Mouse (Mus musculus) limb, embryonic 13.5 days (tissue): ENCODE data around the gene Rflna. TPM values are rescaled to one million over a fixed set of nuclear protein-coding genes. Genes with fewer than 3 reads are reported as not detected.
A peak's percentile ranks its signal among the peaks of the same experiment; 100 is the strongest.

Experiments used
- ATAC-seq: fragments of 200-750 bp; cut with Nextera tagmentation; 2 replicates; pipeline ENCODE4 v1.8.0; 2017; ENCODE audit warnings: low read depth, moderate number of reproducible peaks, moderate TSS enrichment; ENCODE audit not compliant: low FRiP score
- H3K27ac ChIP-seq: fragments of 300-500 bp; sonication (generic); 2 replicates; pipeline ENCODE4 v1.5.1; 2015; ENCODE audit warnings: inconsistent platforms, mild to moderate bottlenecking, moderate library complexity
- H3K27me3 ChIP-seq: fragments of 300-500 bp; sonication (generic); 2 replicates; pipeline ENCODE4 v1.6.1; 2015; ENCODE audit warnings: mild to moderate bottlenecking, inconsistent platforms
- H3K36me3 ChIP-seq: fragments of 300-500 bp; sonication (generic); 2 replicates; pipeline ENCODE4 v1.6.1; 2015; ENCODE audit warnings: inconsistent platforms, mild to moderate bottlenecking, moderate library complexity
- H3K4me1 ChIP-seq: fragments of 300-500 bp; sonication (generic); 2 replicates; pipeline ENCODE4 v1.6.1; 2015; ENCODE audit warnings: inconsistent platforms
- H3K4me2 ChIP-seq: fragments of 300-500 bp; sonication (generic); replicated peaks from 2 replicates; pipeline ENCODE4 v1.6.1; 2015; ENCODE audit warnings: inconsistent platforms, mild to moderate bottlenecking, moderate library complexity
- H3K4me3 ChIP-seq: fragments of 300-500 bp; sonication (generic); 2 replicates; pipeline ENCODE4 v1.5.1; 2015; ENCODE audit warnings: moderate library complexity, mild to moderate bottlenecking, inconsistent platforms
- H3K9ac ChIP-seq: fragments of 300-500 bp; sonication (generic); 2 replicates; pipeline ENCODE4 v1.6.1; 2015; ENCODE audit warnings: mild to moderate bottlenecking, inconsistent platforms
- H3K9me3 ChIP-seq: fragments of 300-500 bp; sonication (generic); 2 replicates; pipeline ENCODE4 v1.6.1; 2016; ENCODE audit warnings: inconsistent platforms
- WGBS: fragments of 180-500 bp; shearing (Covaris S2); methylation state at CpG from one replicate; pipeline ENCODE4 v1.1.7; 2015; 5-methylcytosine and 5-hydroxymethylcytosine counted together
- polyA plus RNA-seq: library from polyadenylated mRNA; unstranded; fragments of >200 nt; fragmentation: Nextera tagmentation; extraction: Ambion mirVana; gene quantifications from 2 replicates; pipeline ENCODE4 v1.2.1, GENCODE M21; 2015

Rflna gene
- 62.2 and 64.5 TPM in 2 replicates for polyA plus RNA-seq

- WGBS, result 2% methylated on average over 38 of the region's 41 CpGs
- Histone ChIP-seq H3K9me3 (no peaks in the 10 kb centered on the region), H3K4me3 (peak within 1 kb of the TSS; percentile 65), H3K27ac (peak within 1 kb of the TSS; percentile 77), H3K4me1 (peaks cover 78% of the 10 kb centered on the region), H3K36me3 (no peaks in the 10 kb centered on the region), H3K4me2 (peak within 1 kb of the TSS; percentile 79), H3K27me3 (peaks cover 28% of the 10 kb centered on the region), H3K9ac (peak within 1 kb of the TSS; percentile 84)
- ATAC-seq, result peak; percentile 51
Measured at GRCm38 (mm10) chr5:125002969-125003872, at the start of gene Rflna. Gene Rflna, plus strand, starts transcription at chr5:125003221.

DNA sequence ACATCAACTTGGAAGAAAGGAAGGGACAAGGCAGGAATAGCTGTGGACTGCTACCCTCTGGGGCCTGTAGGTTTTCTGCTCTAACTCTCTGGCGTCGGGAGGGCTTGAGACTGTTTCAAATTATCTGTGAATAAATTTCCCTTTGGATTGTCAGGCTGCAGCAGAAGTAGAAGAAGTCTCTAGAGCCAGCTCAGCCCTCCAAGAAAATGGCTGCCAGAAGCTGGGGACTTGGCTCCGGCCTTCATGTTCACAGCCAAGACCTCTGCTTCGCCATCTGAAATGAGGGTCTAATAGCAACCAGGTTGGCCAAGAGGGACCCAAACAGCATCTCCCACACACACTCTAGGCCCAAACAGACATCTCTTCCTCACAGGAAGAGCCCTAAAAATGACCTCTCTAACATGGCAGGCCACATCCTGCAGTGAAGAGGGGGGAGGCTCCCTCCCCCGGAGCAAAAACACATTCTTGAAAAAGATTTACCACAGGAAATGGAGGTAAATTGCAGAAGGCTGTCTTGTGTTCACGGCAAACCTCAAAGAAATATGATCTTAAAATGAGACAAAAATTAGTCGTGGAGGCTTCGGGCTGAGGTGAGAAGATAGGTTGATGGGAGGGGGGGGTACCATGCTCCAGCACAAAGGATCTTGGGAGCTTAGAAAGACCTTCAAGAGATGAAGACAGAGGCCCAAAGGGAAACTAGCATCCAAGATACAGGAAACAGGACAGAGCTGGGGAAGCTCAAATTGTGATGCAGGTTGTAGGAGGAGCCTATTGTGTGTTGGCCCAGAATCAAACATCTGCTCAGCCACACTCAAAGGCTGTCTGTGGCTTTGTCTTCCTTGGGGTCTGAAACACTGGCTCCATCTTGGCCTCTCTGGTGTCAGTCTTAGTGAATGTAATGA, 48.4 kb upstream of the Rflna start:
- no peak overlapping the region for H3K9ac ChIP-seq
- no peak overlapping the region for H3K4me2 ChIP-seq
- 50% methylated on average over 8 of the region's 8 CpGs for WGBS
- H3K36me3 ChIP-seq, result no peaks in the 10 kb centered on the region
- H3K27me3 ChIP-seq, result no peaks in the 10 kb centered on the region
- no peak for ATAC-seq
- peaks cover 7% of the 10 kb centered on the region; the same call in 1 of the 2 replicates for H3K9me3 ChIP-seq
- H3K4me3 ChIP-seq, result no peak overlapping the region
- peaks cover 68% of the 10 kb centered on the region for H3K4me1 ChIP-seq
- H3K27ac ChIP-seq, result peak overlapping the region; percentile 28

DNA sequence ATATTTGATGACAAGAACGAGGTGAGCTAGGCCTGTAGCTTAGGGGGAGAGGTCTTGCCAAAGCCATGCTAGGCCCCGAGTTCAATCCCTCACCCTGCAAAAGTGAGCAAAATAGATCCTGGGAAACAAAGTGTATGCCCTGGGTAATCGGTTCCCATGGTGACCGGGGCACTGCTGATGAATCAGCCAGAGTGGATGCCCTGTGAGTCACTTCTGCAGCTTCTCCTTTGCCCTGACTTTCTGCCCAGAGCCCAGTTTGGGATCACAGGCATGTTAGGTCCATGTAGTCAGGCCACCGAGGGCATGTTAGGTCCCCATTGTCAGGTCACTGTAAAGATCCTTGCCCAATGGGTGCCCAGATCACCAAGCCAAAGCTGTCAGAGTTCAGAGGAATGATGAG, 45.5 kb upstream of the Rflna start:
- no peak for ATAC-seq
- H3K27ac ChIP-seq, result 0 out of 2 replicates have a peak overlapping the region, but pooled peaks have one; percentile 10
- H3K27me3 ChIP-seq, result no peaks in the 10 kb centered on the region
- peaks cover 72% of the 10 kb centered on the region for H3K4me1 ChIP-seq
- no peaks in the 10 kb centered on the region for H3K36me3 ChIP-seq
- H3K9me3 ChIP-seq, result peaks cover 7% of the 10 kb centered on the region; the same call in 1 of the 2 replicates
- WGBS, result 82% methylated on average over 5 of the region's 5 CpGs
- H3K9ac ChIP-seq, result no peak overlapping the region
- no peak overlapping the region for H3K4me2 ChIP-seq
- no peak overlapping the region for H3K4me3 ChIP-seq

DNA sequence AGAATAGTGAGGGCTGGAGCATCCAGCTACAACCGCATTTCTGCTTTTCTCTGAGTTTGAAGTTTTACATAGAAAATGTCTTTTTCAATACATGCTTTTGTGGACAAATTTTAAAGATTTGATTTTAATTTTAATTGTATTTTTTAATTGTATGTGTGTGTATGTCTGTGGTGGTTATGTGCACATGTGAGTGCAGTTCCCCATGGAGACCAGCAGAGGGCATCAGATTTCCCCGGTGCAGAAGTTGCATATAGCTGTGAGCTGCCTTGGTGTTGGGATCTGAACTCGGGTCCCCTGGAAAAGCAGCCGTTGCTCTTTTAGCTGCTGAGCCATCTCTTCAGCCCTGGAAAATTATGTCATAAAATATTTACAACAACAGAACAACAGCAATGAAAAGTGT, 43.9 kb upstream of the Rflna start:
- no peak for ATAC-seq
- Histone ChIP-seq H3K9ac (no peak overlapping the region), H3K4me1 (peaks cover 73% of the 10 kb centered on the region), H3K9me3 (peaks cover 7% of the 10 kb centered on the region; the same call in 1 of the 2 replicates), H3K4me3 (no peak overlapping the region), H3K4me2 (no peak overlapping the region), H3K27ac (no peak overlapping the region), H3K27me3 (no peaks in the 10 kb centered on the region), H3K36me3 (no peaks in the 10 kb centered on the region)
- WGBS, result 92% methylated on average over 4 of the region's 4 CpGs

GRCm38 (mm10) chr5:124960131-124960901, 42.7 kb upstream of the Rflna start:
- H3K9ac ChIP-seq, result no peak overlapping the region; the same call in 1 of the 2 replicates
- H3K4me1 ChIP-seq, result peaks cover 65% of the 10 kb centered on the region
- H3K27ac ChIP-seq, result peak overlapping the region; percentile 91
- peak overlapping the region; percentile 44 for H3K4me2 ChIP-seq
- H3K4me3 ChIP-seq, result no peak overlapping the region
- 17% methylated on average over 18 of the region's 18 CpGs for WGBS
- ATAC-seq, result peak; percentile 13; the same call in 1 of the 2 replicates
- no peaks in the 10 kb centered on the region for H3K27me3 ChIP-seq
- H3K9me3 ChIP-seq, result peaks cover 7% of the 10 kb centered on the region; the same call in 1 of the 2 replicates
- H3K36me3 ChIP-seq, result no peaks in the 10 kb centered on the region

DNA sequence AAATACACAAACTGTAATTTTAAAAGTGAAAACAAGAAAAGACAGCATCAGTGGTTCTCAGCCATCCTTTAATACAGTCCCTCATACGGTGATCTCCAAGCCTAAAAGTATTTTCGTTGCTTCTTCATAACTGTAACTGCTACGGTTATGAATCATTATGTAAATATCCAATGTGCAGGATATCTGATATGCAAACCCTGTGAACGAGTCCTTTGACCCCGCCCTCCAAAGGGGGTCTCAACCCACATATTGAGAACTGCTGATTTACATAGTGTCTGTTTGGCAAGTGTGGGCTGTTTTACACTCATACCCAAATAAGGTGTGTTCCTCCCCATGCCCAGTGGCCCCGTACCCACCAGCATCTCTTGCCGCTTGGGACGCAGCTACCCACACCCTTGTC, 41.6 kb upstream of the Rflna start:
- 84% methylated on average over 8 of the region's 8 CpGs for WGBS
- peaks cover 67% of the 10 kb centered on the region for H3K4me1 ChIP-seq
- H3K4me2 ChIP-seq, result no peak overlapping the region
- no peaks in the 10 kb centered on the region for H3K36me3 ChIP-seq
- H3K27me3 ChIP-seq, result no peaks in the 10 kb centered on the region
- no peak overlapping the region for H3K9ac ChIP-seq
- H3K4me3 ChIP-seq, result no peak overlapping the region
- H3K27ac ChIP-seq, result no peak overlapping the region
- peaks cover 7% of the 10 kb centered on the region; the same call in 1 of the 2 replicates for H3K9me3 ChIP-seq
- no peak for ATAC-seq

- Histone ChIP-seq H3K27ac (peak overlapping the region; percentile 90), H3K27me3 (no peaks in the 10 kb centered on the region), H3K36me3 (no peaks in the 10 kb centered on the region), H3K9me3 (peaks cover 7% of the 10 kb centered on the region; the same call in 1 of the 2 replicates), H3K9ac (no peak overlapping the region), H3K4me2 (no peak overlapping the region), H3K4me3 (no peak overlapping the region), H3K4me1 (peaks cover 66% of the 10 kb centered on the region)
- WGBS, result 71% methylated on average over 7 of the region's 7 CpGs
- ATAC-seq, result no peak
Measured at GRCm38 (mm10) chr5:124962761-124963160, 40.3 kb upstream of the Rflna start.

- peak overlapping the region; percentile 32 for H3K4me2 ChIP-seq
- no peak overlapping the region for H3K4me3 ChIP-seq
- WGBS, result 52% methylated on average over 22 of the region's 22 CpGs
Measured at GRCm38 (mm10) chr5:124963806-124964672, 39.0 kb upstream of the Rflna start.

GRCm38 (mm10) chr5:124966622-124967332, 36.2 kb upstream of the Rflna start:
- Histone ChIP-seq H3K4me1 (peaks cover 61% of the 10 kb centered on the region), H3K27ac (peak overlapping the region; percentile 83), H3K9ac (no peak overlapping the region), H3K4me2 (no peak overlapping the region), H3K27me3 (no peaks in the 10 kb centered on the region), H3K4me3 (no peak overlapping the region), H3K36me3 (no peaks in the 10 kb centered on the region), H3K9me3 (peaks cover 3% of the 10 kb centered on the region; the same call in 1 of the 2 replicates)
- WGBS, result 57% methylated on average over 14 of the region's 14 CpGs
- ATAC-seq, result peak; percentile 58

More at GRCm38 (mm10) chr5:124963806-124964672, 39.0 kb upstream of the Rflna start:
- H3K9ac ChIP-seq, result peak overlapping the region; percentile 39; the same call in 1 of the 2 replicates
- ATAC-seq, result peak; percentile 68
- H3K27ac ChIP-seq, result peak overlapping the region; percentile 90
- no peaks in the 10 kb centered on the region for H3K36me3 ChIP-seq
- H3K9me3 ChIP-seq, result peaks cover 4% of the 10 kb centered on the region; the same call in 1 of the 2 replicates
- no peaks in the 10 kb centered on the region for H3K27me3 ChIP-seq
- H3K4me1 ChIP-seq, result peaks cover 64% of the 10 kb centered on the region

DNA sequence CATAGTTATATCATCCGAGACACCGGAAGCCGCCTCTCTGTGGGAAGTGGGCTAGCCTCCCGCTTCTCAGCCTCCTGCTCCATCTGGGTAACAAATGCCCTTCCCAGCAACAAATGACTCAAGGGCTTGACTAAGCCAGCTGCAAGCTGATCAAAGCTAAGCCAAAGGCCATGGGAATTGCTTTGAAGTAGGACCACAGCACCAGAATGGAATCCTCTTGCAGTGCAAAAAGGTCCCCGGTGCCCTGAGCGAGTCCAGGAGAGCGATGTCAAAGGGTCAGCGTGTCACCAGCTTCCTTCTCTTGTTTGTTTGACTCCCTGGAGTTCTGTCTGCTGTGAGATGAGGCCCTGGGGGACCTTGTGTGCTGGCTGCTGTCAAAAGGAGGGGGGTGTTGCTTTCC, 33.2 kb upstream of the Rflna start:
- H3K4me3 ChIP-seq, result no peak overlapping the region
- H3K27me3 ChIP-seq, result no peaks in the 10 kb centered on the region
- no peak for ATAC-seq
- H3K9me3 ChIP-seq, result peaks cover 7% of the 10 kb centered on the region; the same call in 1 of the 2 replicates
- H3K27ac ChIP-seq, result peak overlapping the region; percentile 75; the same call in 1 of the 2 replicates
- H3K4me1 ChIP-seq, result peaks cover 36% of the 10 kb centered on the region
- H3K9ac ChIP-seq, result no peak overlapping the region
- WGBS, result 25% methylated on average over 8 of the region's 8 CpGs
- no peaks in the 10 kb centered on the region for H3K36me3 ChIP-seq
- no peak overlapping the region for H3K4me2 ChIP-seq
